Mouse (Mus musculus) gastrocnemius, postnatal 14 days (tissue): Measurements from ENCODE around the gene Ctf1. TPM values are rescaled to one million over a fixed set of nuclear protein-coding genes. Genes with fewer than 3 reads are reported as not detected.
A peak's percentile ranks its signal among the peaks of the same experiment; 100 is the strongest.
"Not testable (repeated sequence)": the region's sequence is repeated elsewhere in the genome, so short reads cannot be mapped to it uniquely, and the experiment has no call there.

Source experiments
- DNase-seq: peaks from one replicate; pipeline ENCODE4 v3.0.0; 2021; ENCODE audit warnings: mixed read lengths
- intact Hi-C: fragments of 180-260 bp; cut with DNase I; formaldehyde crosslinking; loops from one replicate; pipeline ENCODE4 v1.15.1; 2025; ENCODE audit warnings: low total_unique reads
- total RNA-seq, 2 experiments: library from RNA; stranded (reverse); gene quantifications; 2 replicates each; pipeline ENCODE4 v1.2.3; 2021

The Ctf1 gene
- total RNA-seq, 2 experiments from 2014 or later, result 12.1 to 14.6 TPM

- DNase-seq, result no peak
- intact Hi-C loops, result no loop called here
Observed at GRCm38 (mm10) chr7:127689626-127690280, 22.8 kb upstream of the Ctf1 start.

- DNase-seq, result peak; percentile 87
- intact Hi-C loops, result no loop called here
Observed at GRCm38 (mm10) chr7:127691221-127691989, 21.1 kb upstream of the Ctf1 start.

GRCm38 (mm10) chr7:127693290-127693689 is 19.2 kb upstream of the Ctf1 start:
- intact Hi-C loops, result no loop called here

GRCm38 (mm10) chr7:127693730-127694129 is 18.8 kb upstream of the Ctf1 start:
- DNase-seq, intact Hi-C loops: not testable (repeated sequence)

More at GRCm38 (mm10) chr7:127693290-127693689, 19.2 kb upstream of the Ctf1 start:
- no peak for DNase-seq

GRCm38 (mm10) chr7:127698986-127699385 is 13.6 kb upstream of the Ctf1 start:
- intact Hi-C loops, result no loop called here
- no peak for DNase-seq

- no peak for DNase-seq
- intact Hi-C loops, result no loop called here
Observed at GRCm38 (mm10) chr7:127700712-127701331, 11.7 kb upstream of the Ctf1 start.

GRCm38 (mm10) chr7:127703561-127704178 is 8.9 kb upstream of the Ctf1 start:
- no peak for DNase-seq
- intact Hi-C loops, result no loop called here

- intact Hi-C loops, result no loop called here
Observed at GRCm38 (mm10) chr7:127704598-127704997, 7.9 kb upstream of the Ctf1 start.

GRCm38 (mm10) chr7:127705706-127706105 is 6.8 kb upstream of the Ctf1 start:
- no peak for DNase-seq
- intact Hi-C loops, result loop anchor here (2.0 kb wide), 1 partner anchor 31 kb away; no protein-coding TSS in a partner anchor

More at GRCm38 (mm10) chr7:127704598-127704997, 7.9 kb upstream of the Ctf1 start:
- no peak for DNase-seq

GRCm38 (mm10) chr7:127707045-127707956 is 5.2 kb upstream of the Ctf1 start:
- intact Hi-C loops, result loop anchor here (2.0 kb wide), 1 partner anchor 32 kb away; no protein-coding TSS in a partner anchor
- peak; percentile 29 for DNase-seq

GRCm38 (mm10) chr7:127707957-127708206 is 4.7 kb upstream of the Ctf1 start:
- intact Hi-C loops, result loop anchor here (2.0 kb wide), 1 partner anchor 33 kb away; no protein-coding TSS in a partner anchor

GRCm38 (mm10) chr7:127708207-127709078 is 4.1 kb upstream of the Ctf1 start, which contains the start of gene Bcl7c:
Bcl7c (minus strand) TSS chr7:127708933.
- intact Hi-C loops, result no loop called here
- DNase-seq, result peak; percentile 91

More at GRCm38 (mm10) chr7:127707957-127708206, 4.7 kb upstream of the Ctf1 start:
- no peak for DNase-seq

- no peak for DNase-seq
- intact Hi-C loops, result no loop called here
Observed at GRCm38 (mm10) chr7:127709261-127709979, 3.1 kb upstream of the Ctf1 start.

- intact Hi-C loops, result no loop called here
- no peak for DNase-seq
Observed at GRCm38 (mm10) chr7:127711031-127711430, 1.5 kb upstream of the Ctf1 start.

- intact Hi-C loops, result no loop called here
- peak; percentile 61 for DNase-seq
Observed at GRCm38 (mm10) chr7:127711456-127711855, 1.1 kb upstream of the Ctf1 start.

GRCm38 (mm10) chr7:127714816-127715215 is 2.3 kb downstream of the Ctf1 start:
- DNase-seq, result no peak
- intact Hi-C loops, result loop anchor here (5.0 kb wide), 1 partner anchor 37 kb away; no protein-coding TSS in a partner anchor

- intact Hi-C loops, result loop anchor here (5.0 kb wide), 1 partner anchor 35 kb away; no protein-coding TSS in a partner anchor
- DNase-seq, result peak; percentile 80
Observed at GRCm38 (mm10) chr7:127716992-127717391, 4.5 kb downstream of the Ctf1 start.
